19 mouse cellular contexts compared by ENCODE assay signal in the genomic region with DNA sequence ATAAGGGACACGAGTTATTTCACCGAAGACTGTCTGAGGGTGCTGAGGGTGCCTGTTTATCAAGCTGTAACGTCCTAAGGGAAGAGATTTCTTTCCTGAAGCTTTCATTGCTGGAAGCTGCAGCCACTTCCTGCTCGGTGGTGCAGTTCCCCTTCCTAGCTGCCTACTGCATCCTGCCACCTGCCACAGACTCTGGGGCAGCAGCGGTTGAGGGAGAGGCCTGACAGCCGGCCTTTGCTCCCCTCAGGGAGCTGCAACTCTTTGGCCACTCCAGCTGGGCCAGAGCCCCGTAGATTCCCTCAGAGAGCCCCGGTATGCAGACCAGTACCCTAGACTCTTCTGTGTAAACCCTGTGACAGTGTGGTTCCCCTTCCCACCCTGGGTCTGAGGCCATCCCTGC. TPM values are rescaled to one million over a fixed set of nuclear protein-coding genes. Genes with fewer than 3 reads are reported as not detected.
A peak's percentile ranks its signal among the peaks of the same experiment; 100 is the strongest.
DNase-seq lines count a peak whose midpoint lies in the region; ATAC-seq lines count a peak whose summit lies in the region.
"Had no signal": no experiment of that assay in that cellular context is flagged by ENCODE, and none has a peak within 500 bp of the region (broad histone marks: within the 10 kb centered on the region; RNA-seq: fewer than 3 reads in every experiment).

No protein-coding gene starts in this region.

- no peak overlapping the region for H3K27ac ChIP-seq in heart, embryonic 16.5 days (ENCODE audit: low read length)
- H3K27ac ChIP-seq in midbrain, embryonic 10.5 days (replicated peaks) = peak overlapping the region; percentile 60; the same call in 1 of the 2 replicates
- H3K27ac ChIP-seq in midbrain, embryonic 14.5 days (replicated peaks; ENCODE audit: low read depth, low read length) = no peak overlapping the region
- peak overlapping the region; percentile 30; the same call in 1 of the 2 replicates for H3K27ac ChIP-seq in midbrain, embryonic 15.5 days
- no peak overlapping the region for H3K27ac ChIP-seq in forebrain, embryonic 15.5 days (replicated peaks)
- H3K27ac ChIP-seq: heart, adult 2 months; heart, embryonic 15.5 days; left cerebral cortex, adult 2 months had no signal

- no peak for DNase-seq in heart, adult 11 months
- DNase-seq in midbrain, embryonic 10.5 days (ENCODE audit: low spot score) = no peak
- no peak for DNase-seq in midbrain, embryonic 14.5 days
- no peak for DNase-seq in gastrocnemius, adult 8-10 months (ENCODE audit: low spot score in 2 of 2)
- DNase-seq: adrenal gland, postnatal 14 days; embryo, embryonic 11 days; gastrocnemius, postnatal 10 days; heart, adult 2 months; kidney, adult 2 months; layer of hippocampus, adult 9-11 months; liver; right cerebral cortex, adult 18-20 months had no signal

- no peak for ATAC-seq in heart, embryonic 16.5 days (replicated peaks; ENCODE audit: extremely low read depth, insufficient read depth, low FRiP score)
- no peak for ATAC-seq in midbrain, embryonic 14.5 days (ENCODE audit: low FRiP score, low TSS enrichment)
- peak; percentile 70 for ATAC-seq in common myeloid progenitor, adult 5-6 weeks (replicated peaks; ENCODE audit: low read depth, poor library complexity, severe bottlenecking)
- no peak for ATAC-seq in midbrain, embryonic 15.5 days (replicated peaks)
- no peak for ATAC-seq in forebrain, embryonic 15.5 days (replicated peaks)
- ATAC-seq: lung, postnatal 0 days had no signal

- peak overlapping the region; percentile 28; the same call in 1 of the 2 replicates for H3K9ac ChIP-seq in heart, embryonic 16.5 days (ENCODE audit: low read length)
- no peak overlapping the region for H3K9ac ChIP-seq in midbrain, embryonic 14.5 days (replicated peaks; ENCODE audit: low read length)
- no peak overlapping the region for H3K9ac ChIP-seq in midbrain, embryonic 15.5 days
- no peak overlapping the region for H3K9ac ChIP-seq in forebrain, embryonic 15.5 days (replicated peaks)
- H3K9ac ChIP-seq: heart, embryonic 15.5 days had no signal

- H3K4me3 ChIP-seq in heart, embryonic 16.5 days (ENCODE audit: low read length) = no peak overlapping the region
- no peak overlapping the region for H3K4me3 ChIP-seq in midbrain, embryonic 10.5 days
- no peak overlapping the region for H3K4me3 ChIP-seq in midbrain, embryonic 14.5 days (replicated peaks; ENCODE audit: low read depth, low read length)
- no peak overlapping the region for H3K4me3 ChIP-seq in midbrain, embryonic 15.5 days
- H3K4me3 ChIP-seq in forebrain, embryonic 15.5 days = no peak overlapping the region
- H3K4me3 ChIP-seq: heart, adult 2 months; heart, embryonic 15.5 days; left cerebral cortex, adult 2 months had no signal

- 42% methylated on average over 8 of the region's 8 CpGs for WGBS in heart, embryonic 16.5 days
- WGBS in midbrain, embryonic 10.5 days = 50% methylated on average over 8 of the region's 8 CpGs
- WGBS in midbrain, embryonic 14.5 days = 51% methylated on average over 8 of the region's 8 CpGs
- WGBS in midbrain, embryonic 15.5 days = 48% methylated on average over 8 of the region's 8 CpGs
- WGBS in forebrain, embryonic 15.5 days = 48% methylated on average over 8 of the region's 8 CpGs

- no peak overlapping the region for H3K4me2 ChIP-seq in heart, embryonic 16.5 days (ENCODE audit: low read depth, low read length)
- H3K4me2 ChIP-seq in midbrain, embryonic 14.5 days (ENCODE audit: low read length) = no peak overlapping the region
- H3K4me2 ChIP-seq in midbrain, embryonic 15.5 days = no peak overlapping the region
- no peak overlapping the region for H3K4me2 ChIP-seq in forebrain, embryonic 15.5 days (replicated peaks)
- H3K4me2 ChIP-seq: heart, embryonic 15.5 days had no signal

- H3K27me3 ChIP-seq in heart, embryonic 16.5 days (ENCODE audit: control insufficient read depth, insufficient read depth, low read length) = no peaks in the 10 kb centered on the region
- peaks cover 49% of the 10 kb centered on the region for H3K27me3 ChIP-seq in midbrain, embryonic 10.5 days (ENCODE audit: low read depth, poor library complexity, severe bottlenecking)
- H3K27me3 ChIP-seq in midbrain, embryonic 14.5 days (ENCODE audit: control insufficient read depth, insufficient read depth, low read length) = no peaks in the 10 kb centered on the region
- H3K27me3 ChIP-seq in midbrain, embryonic 15.5 days (replicated peaks) = no peaks in the 10 kb centered on the region
- no peaks in the 10 kb centered on the region for H3K27me3 ChIP-seq in forebrain, embryonic 15.5 days

- H3K9me3 ChIP-seq in heart, embryonic 16.5 days (replicated peaks; ENCODE audit: control insufficient read depth, low read length) = no peaks in the 10 kb centered on the region
- no peaks in the 10 kb centered on the region for H3K9me3 ChIP-seq in midbrain, embryonic 10.5 days (replicated peaks)
- no peaks in the 10 kb centered on the region for H3K9me3 ChIP-seq in midbrain, embryonic 14.5 days (ENCODE audit: control insufficient read depth, low read length)
- H3K9me3 ChIP-seq in midbrain, embryonic 15.5 days = no peaks in the 10 kb centered on the region
- H3K9me3 ChIP-seq in forebrain, embryonic 15.5 days = no peaks in the 10 kb centered on the region
- H3K9me3 ChIP-seq: heart, embryonic 15.5 days had no signal

- no peaks in the 10 kb centered on the region for H3K36me3 ChIP-seq in heart, embryonic 16.5 days (ENCODE audit: control insufficient read depth, insufficient read depth)
- no peaks in the 10 kb centered on the region for H3K36me3 ChIP-seq in midbrain, embryonic 10.5 days
- no peaks in the 10 kb centered on the region for H3K36me3 ChIP-seq in midbrain, embryonic 14.5 days (ENCODE audit: control insufficient read depth, insufficient read depth, low read length)
- H3K36me3 ChIP-seq in midbrain, embryonic 15.5 days (replicated peaks) = no peaks in the 10 kb centered on the region
- H3K36me3 ChIP-seq in forebrain, embryonic 15.5 days = no peaks in the 10 kb centered on the region
- H3K36me3 ChIP-seq: heart, embryonic 15.5 days had no signal

- H3K4me1 ChIP-seq in heart, embryonic 16.5 days (ENCODE audit: control insufficient read depth, insufficient read depth, low read length) = peaks cover 21% of the 10 kb centered on the region
- H3K4me1 ChIP-seq in midbrain, embryonic 10.5 days = peaks cover 60% of the 10 kb centered on the region
- peaks cover 39% of the 10 kb centered on the region for H3K4me1 ChIP-seq in midbrain, embryonic 14.5 days (ENCODE audit: control insufficient read depth, insufficient read depth, low read length)
- H3K4me1 ChIP-seq in midbrain, embryonic 15.5 days = peaks cover 64% of the 10 kb centered on the region
- peaks cover 28% of the 10 kb centered on the region for H3K4me1 ChIP-seq in forebrain, embryonic 15.5 days

RNA-seq across cellular contexts. Expression of gene Slc35c1, which starts 34.1 kb away (rescaled TPM):
- 9.9 and 12.9 TPM in 2 replicates for polyA plus RNA-seq in heart, embryonic 16.5 days (2015; fragmentation: Nextera tagmentation; extraction: Ambion mirVana)
- polyA plus RNA-seq in midbrain, embryonic 10.5 days (2016; fragmentation: Nextera tagmentation; extraction: Ambion mirVana) = 12.8 and 15.1 TPM in 2 replicates
- polyA plus RNA-seq in midbrain, embryonic 14.5 days (2014; fragmentation: Nextera tagmentation; extraction: Ambion mirVana) = 8.6 and 11.9 TPM in 2 replicates
- 12.0 and 19.4 TPM in 2 replicates for total RNA-seq in common myeloid progenitor, adult 5-6 weeks (2017)
- polyA plus RNA-seq in midbrain, embryonic 15.5 days (2015; fragmentation: Nextera tagmentation; extraction: Ambion mirVana) = 14.4 and 17.4 TPM in 2 replicates
- total RNA-seq in gastrocnemius, adult 8-10 months (2022) = 1 to 10 TPM; 4.9 to 5.8 (median 5.4) TPM
- polyA plus RNA-seq in forebrain, embryonic 15.5 days (2015; fragmentation: Nextera tagmentation; extraction: Ambion mirVana) = 9.7 and 10.9 TPM in 2 replicates

Comparison
In these comparisons a context has a peak if more than half of its experiments do, and no peak if none do; other contexts are left out.
1. H3K27ac ChIP-seq: peak in midbrain, embryonic 10.5 days (single experiment) and midbrain, embryonic 15.5 days (single experiment); none in heart, embryonic 16.5 days (single experiment), midbrain, embryonic 14.5 days (single experiment) and forebrain, embryonic 15.5 days (single experiment).